Comparison of ENCODE assay signal across 11 mouse cellular contexts in genomic region chr17:8872611-8873010, GRCm38 (mm10).
DNase-seq lines count a peak whose midpoint lies in the region; ATAC-seq and TF ChIP-seq lines count a peak whose summit lies in the region.
"Had no signal": no experiment of that assay in that cellular context is flagged by ENCODE, and none has a peak within 500 bp of the region (broad histone marks: within the 10 kb centered on the region; RNA-seq: fewer than 3 reads in every experiment).

No protein-coding gene starts in this region.

- ATAC-seq in intestine, embryonic 14.5 days (replicated peaks; ENCODE audit: low FRiP score, low TSS enrichment, low read depth): no peak
- no peak for ATAC-seq in intestine, embryonic 15.5 days

- TF ChIP-seq CTCF in gastrocnemius, adult 2 months (IDR thresholded peaks at IDR 0.05): no peak

- H3K27ac ChIP-seq in gastrocnemius, adult 2 months: peak overlapping the region; percentile 49; the same call in 1 of the 2 replicates
- H3K27ac ChIP-seq in intestine, embryonic 14.5 days (ENCODE audit: low read depth): no peak overlapping the region
- no peak overlapping the region for H3K27ac ChIP-seq in intestine, embryonic 15.5 days

- H3K4me2 ChIP-seq in intestine, embryonic 14.5 days (ENCODE audit: low read length): peak overlapping the region; percentile 30
- H3K4me2 ChIP-seq in intestine, embryonic 15.5 days (replicated peaks): no peak overlapping the region

- peaks cover 9% of the 10 kb centered on the region; the same call in 1 of the 2 replicates for H3K4me1 ChIP-seq in intestine, embryonic 14.5 days (replicated peaks; ENCODE audit: control insufficient read depth, insufficient read depth, low read length)
- H3K4me1 ChIP-seq in intestine, embryonic 15.5 days (replicated peaks): peaks cover 6% of the 10 kb centered on the region; the same call in 1 of the 2 replicates

- no peaks in the 10 kb centered on the region for H3K36me3 ChIP-seq in intestine, embryonic 14.5 days (ENCODE audit: control insufficient read depth, insufficient read depth, low read length)
- no peaks in the 10 kb centered on the region for H3K36me3 ChIP-seq in intestine, embryonic 15.5 days

- 47% methylated on average over 8 of the region's 8 CpGs for WGBS in intestine, embryonic 14.5 days
- WGBS in intestine, embryonic 15.5 days: 48% methylated on average over 8 of the region's 8 CpGs

- no peaks in the 10 kb centered on the region for H3K9me3 ChIP-seq in intestine, embryonic 14.5 days (ENCODE audit: control insufficient read depth, low read length)
- H3K9me3 ChIP-seq in intestine, embryonic 15.5 days: no peaks in the 10 kb centered on the region

- H3K4me3 ChIP-seq in gastrocnemius, adult 2 months: peak overlapping the region; percentile 6; the same call in 1 of the 2 replicates
- H3K4me3 ChIP-seq in intestine, embryonic 14.5 days (ENCODE audit: low read depth, low read length): no peak overlapping the region
- no peak overlapping the region for H3K4me3 ChIP-seq in intestine, embryonic 15.5 days (replicated peaks)
- H3K4me3 ChIP-seq: erythroblast, embryonic 14.5 days had no signal

- intact Hi-C loops in gastrocnemius, adult 2 months (cut with DNase I): no loop called here
- intact Hi-C loops in gastrocnemius, postnatal 14 days (cut with DNase I; ENCODE audit: low total_unique reads): no loop called here

- H3K9ac ChIP-seq in intestine, embryonic 14.5 days (ENCODE audit: low read length): no peak overlapping the region
- no peak overlapping the region for H3K9ac ChIP-seq in intestine, embryonic 15.5 days

- no peaks in the 10 kb centered on the region for H3K27me3 ChIP-seq in intestine, embryonic 14.5 days (replicated peaks; ENCODE audit: control insufficient read depth, insufficient read depth, low read length)
- no peaks in the 10 kb centered on the region; the same call in 1 of the 2 replicates for H3K27me3 ChIP-seq in intestine, embryonic 15.5 days (replicated peaks)

- no peak for DNase-seq in gastrocnemius, adult 2 months
- no peak for DNase-seq in gastrocnemius, postnatal 14 days
- DNase-seq in intestine, embryonic 14.5 days (ENCODE audit: low spot score): no peak
- DNase-seq in retina, postnatal 1 day: peak; percentile 72
- no peak for DNase-seq in retina, embryonic 14.5 days (ENCODE audit: low spot score)
- no peak for DNase-seq in layer of hippocampus, adult 9-10 months (ENCODE audit: low spot score)
- DNase-seq in right cerebral cortex, postnatal 25 days: no peak
- DNase-seq: cerebellum, adult 18-20 months; thymus, adult 18-20 months had no signal
